Mouse (Mus musculus): ENCODE results near the gene Iqcc. TPM values are rescaled to one million over a fixed set of nuclear protein-coding genes. Genes with fewer than 3 reads are reported as not detected.

Iqcc gene
- polyA plus RNA-seq, 1 experiment, result 37.1 TPM

DNA sequence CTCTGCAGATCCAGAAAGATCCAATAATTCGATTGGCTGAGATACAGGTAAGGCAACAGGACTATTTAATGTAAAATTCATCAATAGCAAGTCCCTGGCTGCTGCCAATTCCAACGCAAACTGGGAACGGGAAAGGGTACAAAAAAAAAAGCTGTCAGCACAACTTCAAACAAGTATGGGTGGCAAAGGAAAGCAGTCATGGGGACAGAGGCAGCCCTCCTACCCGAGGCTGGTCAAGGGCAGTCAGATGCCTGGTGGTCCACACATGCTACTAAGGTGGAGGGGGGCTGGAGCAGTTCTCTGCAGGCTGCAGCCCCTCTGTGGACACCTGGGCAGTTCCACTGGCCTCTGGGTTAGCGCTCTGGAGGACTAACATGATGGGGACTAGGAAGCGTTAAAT is 7.1 kb upstream of the Iqcc start:
- WGBS, result 67% methylated on average over 6 of the region's 6 CpGs
- Histone ChIP-seq H3K4me3 (replicated peaks; ENCODE audit: insufficient read depth, low read depth, low read length) (no peak overlapping the region), H3K4me1 (ENCODE audit: control insufficient read depth, insufficient read depth, low read length) (peaks cover 8% of the 10 kb centered on the region; the same call in 1 of the 2 replicates), H3K27ac (ENCODE audit: insufficient read depth, low read length) (no peak overlapping the region), H3K27me3 (ENCODE audit: control insufficient read depth, insufficient read depth, low read length) (no peaks in the 10 kb centered on the region)
- no peak for DNase-seq
- no peak for TF ChIP-seq POLR2A (IDR thresholded peaks at IDR 0.05; ENCODE audit: borderline replicate concordance, insufficient read depth, low read length)

DNA sequence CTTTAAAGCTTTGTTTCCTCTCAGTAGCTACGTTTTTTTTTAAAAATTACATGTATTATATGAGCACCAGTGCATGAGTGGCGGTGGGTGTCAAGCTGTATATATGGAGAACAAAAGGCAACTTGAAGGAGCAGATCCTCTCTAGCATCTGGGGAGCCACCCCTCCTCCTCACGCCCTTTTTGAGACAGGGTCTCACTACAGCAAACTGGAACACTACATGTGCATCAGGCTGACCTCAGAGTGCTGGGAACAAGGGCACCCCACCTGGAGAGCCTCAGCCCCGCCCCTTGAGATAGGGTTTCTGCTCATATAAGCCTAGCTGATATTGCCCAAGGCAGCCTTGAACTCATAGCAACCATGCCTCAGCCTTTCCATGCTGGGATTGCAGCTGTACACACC is 6.6 kb upstream of the Iqcc start:
- WGBS, result 44% methylated on average over 4 of the region's 4 CpGs
- TF ChIP-seq POLR2A (IDR thresholded peaks at IDR 0.05; ENCODE audit: borderline replicate concordance, insufficient read depth, low read length) (no peak), CTCF (IDR thresholded peaks at IDR 0.05; ENCODE audit: borderline replicate concordance, insufficient read depth, low read depth, low read length) (no peak)
- Histone ChIP-seq H3K4me1 (ENCODE audit: control insufficient read depth, insufficient read depth, low read length) (peaks cover 13% of the 10 kb centered on the region), H3K27me3 (ENCODE audit: control insufficient read depth, insufficient read depth, low read length) (no peaks in the 10 kb centered on the region), H3K27ac (ENCODE audit: insufficient read depth, low read length) (peak overlapping the region; percentile 83; the same call in 1 of the 2 replicates), H3K4me3 (replicated peaks; ENCODE audit: insufficient read depth, low read depth, low read length) (no peak overlapping the region)
- DNase-seq, result no peak

DNA sequence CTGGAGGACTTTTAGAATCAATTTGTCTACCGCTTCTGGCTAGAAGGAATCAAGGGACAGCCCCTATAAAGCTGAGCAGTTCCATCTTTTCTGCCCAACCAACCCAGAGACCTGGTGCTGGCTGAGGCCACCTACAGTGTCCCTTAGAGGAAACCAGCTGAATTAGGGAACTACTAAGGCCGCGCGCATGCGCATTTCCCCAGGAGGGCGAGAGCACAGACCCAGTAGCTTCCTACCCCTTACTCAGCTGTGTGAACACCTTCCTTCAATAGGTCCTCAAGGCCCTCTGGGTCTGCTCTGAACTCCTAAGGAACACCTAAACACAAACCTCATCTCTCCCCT is 6.1 kb upstream of the Iqcc start:
- Histone ChIP-seq H3K4me1 (ENCODE audit: control insufficient read depth, insufficient read depth, low read length) (peaks cover 15% of the 10 kb centered on the region), H3K27ac (ENCODE audit: insufficient read depth, low read length) (peak overlapping the region; percentile 83), H3K4me3 (replicated peaks; ENCODE audit: insufficient read depth, low read depth, low read length) (peak overlapping the region; percentile 98), H3K27me3 (ENCODE audit: control insufficient read depth, insufficient read depth, low read length) (no peaks in the 10 kb centered on the region)
- TF ChIP-seq CTCF (IDR thresholded peaks at IDR 0.05; ENCODE audit: borderline replicate concordance, insufficient read depth, low read depth, low read length) (no peak), POLR2A (IDR thresholded peaks at IDR 0.05; ENCODE audit: borderline replicate concordance, insufficient read depth, low read length) (peak; percentile 18; the same call in 1 of the 2 replicates)
- DNase-seq, result peak; percentile 74 to 76
- 1% methylated on average over 6 of the region's 6 CpGs for WGBS

GRCm38 (mm10) chr4:129624281-129625028 is 5.6 kb upstream of the Iqcc start:
- Histone ChIP-seq H3K4me3 (replicated peaks; ENCODE audit: insufficient read depth, low read depth, low read length) (peak overlapping the region; percentile 98), H3K27ac (ENCODE audit: insufficient read depth, low read length) (peak overlapping the region; percentile 92), H3K27me3 (ENCODE audit: control insufficient read depth, insufficient read depth, low read length) (no peaks in the 10 kb centered on the region), H3K4me1 (ENCODE audit: control insufficient read depth, insufficient read depth, low read length) (peaks cover 15% of the 10 kb centered on the region)
- TF ChIP-seq CTCF (IDR thresholded peaks at IDR 0.05; ENCODE audit: borderline replicate concordance, insufficient read depth, low read depth, low read length) (no peak), POLR2A (IDR thresholded peaks at IDR 0.05; ENCODE audit: borderline replicate concordance, insufficient read depth, low read length) (peak; percentile 94; the same call in 1 of the 2 replicates)
- peak; percentile 91 to 97 for DNase-seq
- under 1% methylated on average over 18 of the region's 18 CpGs for WGBS

GRCm38 (mm10) chr4:129623681-129624091 is 4.8 kb upstream of the Iqcc start, which contains the start of gene Ccdc28b:
Gene Ccdc28b, minus strand, starts transcription at chr4:129623947.
- Histone ChIP-seq H3K4me1 (ENCODE audit: control insufficient read depth, insufficient read depth, low read length) (peaks cover 18% of the 10 kb centered on the region), H3K4me3 (replicated peaks; ENCODE audit: insufficient read depth, low read depth, low read length) (peak within 1 kb of the TSS; percentile 98), H3K27me3 (ENCODE audit: control insufficient read depth, insufficient read depth, low read length) (no peaks in the 10 kb centered on the region), H3K27ac (ENCODE audit: insufficient read depth, low read length) (peak within 1 kb of the TSS; percentile 92)
- WGBS, result 0% methylated on average over 10 of the region's 10 CpGs
- peak; percentile 74 to 77 for DNase-seq
- no peak for TF ChIP-seq CTCF (IDR thresholded peaks at IDR 0.05; ENCODE audit: borderline replicate concordance, insufficient read depth, low read depth, low read length)
- TF ChIP-seq POLR2A (IDR thresholded peaks at IDR 0.05; ENCODE audit: borderline replicate concordance, insufficient read depth, low read length), result peak; percentile 65; the same call in 1 of the 2 replicates

- TF ChIP-seq CTCF (IDR thresholded peaks at IDR 0.05; ENCODE audit: borderline replicate concordance, insufficient read depth, low read depth, low read length), result no peak
- peak; percentile 26; the same call in 1 of the 2 replicates for TF ChIP-seq POLR2A (IDR thresholded peaks at IDR 0.05; ENCODE audit: borderline replicate concordance, insufficient read depth, low read length)
- Histone ChIP-seq H3K4me3 (replicated peaks; ENCODE audit: insufficient read depth, low read depth, low read length) (peak overlapping the region; percentile 98), H3K27ac (ENCODE audit: insufficient read depth, low read length) (peak overlapping the region; percentile 90), H3K4me1 (ENCODE audit: control insufficient read depth, insufficient read depth, low read length) (peaks cover 18% of the 10 kb centered on the region), H3K27me3 (ENCODE audit: control insufficient read depth, insufficient read depth, low read length) (no peaks in the 10 kb centered on the region)
- whole genome bisulfite sequencing, result 4% methylated on average over 8 of the region's 8 CpGs
- DNase-seq, result peak; percentile 54 to 64
Observed at GRCm38 (mm10) chr4:129622803-129623535, 4.1 kb upstream of the Iqcc start.

GRCm38 (mm10) chr4:129622120-129622802 is 3.4 kb upstream of the Iqcc start:
- Histone ChIP-seq H3K4me1 (ENCODE audit: control insufficient read depth, insufficient read depth, low read length) (peaks cover 18% of the 10 kb centered on the region), H3K27me3 (ENCODE audit: control insufficient read depth, insufficient read depth, low read length) (no peaks in the 10 kb centered on the region), H3K27ac (ENCODE audit: insufficient read depth, low read length) (peak overlapping the region; percentile 90), H3K4me3 (replicated peaks; ENCODE audit: insufficient read depth, low read depth, low read length) (peak overlapping the region; percentile 98)
- TF ChIP-seq POLR2A (IDR thresholded peaks at IDR 0.05; ENCODE audit: borderline replicate concordance, insufficient read depth, low read length), result 0 out of 2 replicates have a peak, but pooled peaks have one; percentile 12
- TF ChIP-seq CTCF (IDR thresholded peaks at IDR 0.05; ENCODE audit: borderline replicate concordance, insufficient read depth, low read depth, low read length), result no peak
- WGBS, result 8% methylated on average over 11 of the region's 11 CpGs
- DNase-seq, result peak in 1 of 2 experiments; percentile 71

All from cerebellum, adult 2 months (tissue).